Mouse (Mus musculus): Measurements from ENCODE around the gene Apoc1. TPM values are rescaled to one million over a fixed set of nuclear protein-coding genes. Genes with fewer than 3 reads are reported as not detected.
A peak's percentile ranks its signal among the peaks of the same experiment; 100 is the strongest.

The Apoc1 gene
- polyA plus RNA-seq, 1 experiment from 2014 or later: 1.2 TPM

GRCm38 (mm10) chr7:19701069-19701761 is 8.8 kb upstream of the Apoc1 start:
- H3K9me3 ChIP-seq (replicated peaks): 0 out of 2 replicates have a peak, but pooled peaks cover 3% of the 10 kb centered on the region
- peak overlapping the region; percentile 48 for H3K27ac ChIP-seq
- H3K4me1 ChIP-seq: peaks cover 22% of the 10 kb centered on the region
- H3K36me3 ChIP-seq (ENCODE audit: poor library complexity, severe bottlenecking): peaks cover 51% of the 10 kb centered on the region
- H3K27me3 ChIP-seq: 0 out of 2 replicates have a peak, but pooled peaks cover 3% of the 10 kb centered on the region
- WGBS: 30% methylated on average over 20 of the region's 22 CpGs
- H3K4me2 ChIP-seq: no peak overlapping the region
- no peak overlapping the region; the same call in 1 of the 2 replicates for H3K9ac ChIP-seq
- H3K4me3 ChIP-seq: no peak overlapping the region
- ATAC-seq: 0 out of 2 replicates have a peak, but pooled peaks have one; percentile 48

GRCm38 (mm10) chr7:19700299-19701068 is 8.0 kb upstream of the Apoc1 start:
- Histone ChIP-seq H3K4me1 (peaks cover 22% of the 10 kb centered on the region), H3K27me3 (0 out of 2 replicates have a peak, but pooled peaks cover 3% of the 10 kb centered on the region), H3K4me2 (no peak overlapping the region), H3K27ac (no peak overlapping the region), H3K36me3 (ENCODE audit: poor library complexity, severe bottlenecking) (peaks cover 50% of the 10 kb centered on the region), H3K9ac (no peak overlapping the region; the same call in 1 of the 2 replicates), H3K4me3 (no peak overlapping the region), H3K9me3 (replicated peaks) (0 out of 2 replicates have a peak, but pooled peaks cover 3% of the 10 kb centered on the region)
- ATAC-seq: no peak
- WGBS: 69% methylated on average over 12 of the region's 12 CpGs

GRCm38 (mm10) chr7:19699827-19700148 is 7.3 kb upstream of the Apoc1 start:
- no peak overlapping the region for H3K27ac ChIP-seq
- H3K27me3 ChIP-seq: 0 out of 2 replicates have a peak, but pooled peaks cover 3% of the 10 kb centered on the region
- H3K4me1 ChIP-seq: peaks cover 22% of the 10 kb centered on the region
- 80% methylated on average over 4 of the region's 4 CpGs for WGBS
- no peak overlapping the region for H3K4me2 ChIP-seq
- ATAC-seq: no peak
- peaks cover 43% of the 10 kb centered on the region for H3K36me3 ChIP-seq (ENCODE audit: poor library complexity, severe bottlenecking)
- H3K9me3 ChIP-seq (replicated peaks): 0 out of 2 replicates have a peak, but pooled peaks cover 3% of the 10 kb centered on the region
- no peak overlapping the region for H3K9ac ChIP-seq
- H3K4me3 ChIP-seq: no peak overlapping the region

- H3K27me3 ChIP-seq: 0 out of 2 replicates have a peak, but pooled peaks cover 3% of the 10 kb centered on the region
- peaks cover 22% of the 10 kb centered on the region for H3K4me1 ChIP-seq
- H3K9ac ChIP-seq: peak within 1 kb of the TSS; percentile 56
- H3K36me3 ChIP-seq (ENCODE audit: poor library complexity, severe bottlenecking): peaks cover 37% of the 10 kb centered on the region
- H3K4me2 ChIP-seq: peak within 1 kb of the TSS; percentile 55
- 0 out of 2 replicates have a peak, but pooled peaks cover 3% of the 10 kb centered on the region for H3K9me3 ChIP-seq (replicated peaks)
- H3K27ac ChIP-seq: no peak within 1 kb of the TSS
- peak within 1 kb of the TSS; percentile 34 for H3K4me3 ChIP-seq
- ATAC-seq: peak; percentile 65
- WGBS: 2% methylated on average over 20 of the region's 20 CpGs
Observed at GRCm38 (mm10) chr7:19698907-19699826, 6.7 kb upstream of the Apoc1 start, which contains the start of gene Apoe. Apoe (minus strand) TSS chr7:19699188.

GRCm38 (mm10) chr7:19697949-19698906 is 5.8 kb upstream of the Apoc1 start:
- H3K4me3 ChIP-seq: peak overlapping the region; percentile 34
- peak; percentile 14; the same call in 1 of the 2 replicates for ATAC-seq
- H3K27ac ChIP-seq: no peak overlapping the region
- 0 out of 2 replicates have a peak, but pooled peaks cover 3% of the 10 kb centered on the region for H3K9me3 ChIP-seq (replicated peaks)
- peak overlapping the region; percentile 56 for H3K9ac ChIP-seq
- peaks cover 22% of the 10 kb centered on the region for H3K4me1 ChIP-seq
- H3K36me3 ChIP-seq (ENCODE audit: poor library complexity, severe bottlenecking): peaks cover 28% of the 10 kb centered on the region
- WGBS: 3% methylated on average over 28 of the region's 28 CpGs
- H3K4me2 ChIP-seq: peak overlapping the region; percentile 55
- H3K27me3 ChIP-seq: 0 out of 2 replicates have a peak, but pooled peaks cover 3% of the 10 kb centered on the region

- Histone ChIP-seq H3K4me3 (no peak overlapping the region), H3K9ac (no peak overlapping the region), H3K4me1 (peaks cover 22% of the 10 kb centered on the region), H3K36me3 (ENCODE audit: poor library complexity, severe bottlenecking) (peaks cover 9% of the 10 kb centered on the region), H3K4me2 (no peak overlapping the region), H3K27me3 (0 out of 2 replicates have a peak, but pooled peaks cover 3% of the 10 kb centered on the region), H3K27ac (no peak overlapping the region), H3K9me3 (replicated peaks) (0 out of 2 replicates have a peak, but pooled peaks cover 3% of the 10 kb centered on the region)
- WGBS: 96% methylated on average over 34 of the region's 34 CpGs
- no peak for ATAC-seq
Observed at GRCm38 (mm10) chr7:19696336-19696873, 3.9 kb upstream of the Apoc1 start.

GRCm38 (mm10) chr7:19695881-19696280 is 3.4 kb upstream of the Apoc1 start:
- no peak for ATAC-seq
- Histone ChIP-seq H3K36me3 (ENCODE audit: poor library complexity, severe bottlenecking) (peaks cover 9% of the 10 kb centered on the region), H3K4me1 (peaks cover 21% of the 10 kb centered on the region), H3K4me3 (no peak overlapping the region), H3K27ac (no peak overlapping the region), H3K4me2 (no peak overlapping the region), H3K27me3 (0 out of 2 replicates have a peak, but pooled peaks cover 3% of the 10 kb centered on the region), H3K9me3 (replicated peaks) (0 out of 2 replicates have a peak, but pooled peaks cover 3% of the 10 kb centered on the region), H3K9ac (no peak overlapping the region)
- 88% methylated on average over 6 of the region's 6 CpGs for WGBS

- H3K4me2 ChIP-seq: no peak overlapping the region
- H3K27ac ChIP-seq: no peak overlapping the region
- no peak overlapping the region for H3K4me3 ChIP-seq
- ATAC-seq: no peak
- 70% methylated on average over 8 of the region's 8 CpGs for WGBS
- H3K9ac ChIP-seq: no peak overlapping the region
- peaks cover 18% of the 10 kb centered on the region for H3K4me1 ChIP-seq
- 0 out of 2 replicates have a peak, but pooled peaks cover 3% of the 10 kb centered on the region for H3K27me3 ChIP-seq
- H3K36me3 ChIP-seq (ENCODE audit: poor library complexity, severe bottlenecking): peaks cover 9% of the 10 kb centered on the region
- 0 out of 2 replicates have a peak, but pooled peaks cover 3% of the 10 kb centered on the region for H3K9me3 ChIP-seq (replicated peaks)
Observed at GRCm38 (mm10) chr7:19695213-19695594, 2.7 kb upstream of the Apoc1 start.

- peaks cover 9% of the 10 kb centered on the region for H3K36me3 ChIP-seq (ENCODE audit: poor library complexity, severe bottlenecking)
- peaks cover 18% of the 10 kb centered on the region for H3K4me1 ChIP-seq
- 0 out of 2 replicates have a peak, but pooled peaks cover 3% of the 10 kb centered on the region for H3K9me3 ChIP-seq (replicated peaks)
- 0 out of 2 replicates have a peak, but pooled peaks cover 3% of the 10 kb centered on the region for H3K27me3 ChIP-seq
- H3K27ac ChIP-seq: no peak overlapping the region
- no peak for ATAC-seq
- no peak overlapping the region for H3K9ac ChIP-seq
- H3K4me2 ChIP-seq: no peak overlapping the region
- 86% methylated on average over 10 of the region's 10 CpGs for WGBS
- no peak overlapping the region for H3K4me3 ChIP-seq
Observed at GRCm38 (mm10) chr7:19694336-19695212, 2.1 kb upstream of the Apoc1 start.

Measured in forebrain, embryonic 13.5 days (tissue).